Mouse (Mus musculus): ENCODE results near the gene Ankrd17. TPM values are rescaled to one million over a fixed set of nuclear protein-coding genes. Genes with fewer than 3 reads are reported as not detected.
"Not testable (repeated sequence)": the region's sequence is repeated elsewhere in the genome, so short reads cannot be mapped to it uniquely, and the experiment has no call there.

The Ankrd17 gene
- polyA plus RNA-seq, 1 experiment from 2014 or later, result 7.8 TPM

- Histone ChIP-seq H3K27me3 (no peaks in the 10 kb centered on the region), H3K9ac (no peak overlapping the region), H3K36me3 (replicated peaks) (no peaks in the 10 kb centered on the region), H3K4me3 (replicated peaks) (no peak overlapping the region), H3K4me2 (no peak overlapping the region), H3K27ac (replicated peaks) (no peak overlapping the region), H3K9me3 (replicated peaks) (no peaks in the 10 kb centered on the region), H3K4me1 (replicated peaks) (peaks cover 9% of the 10 kb centered on the region; the same call in 1 of the 2 replicates)
- ATAC-seq (ENCODE audit: insufficient read depth), result no peak
- 67% methylated on average over 2 of the region's 2 CpGs for WGBS (ENCODE audit: insufficient replicate concordance)
These were observed 33.9 kb downstream of the Ankrd17 start for GRCm38 (mm10) chr5:90332478-90332877.

DNA sequence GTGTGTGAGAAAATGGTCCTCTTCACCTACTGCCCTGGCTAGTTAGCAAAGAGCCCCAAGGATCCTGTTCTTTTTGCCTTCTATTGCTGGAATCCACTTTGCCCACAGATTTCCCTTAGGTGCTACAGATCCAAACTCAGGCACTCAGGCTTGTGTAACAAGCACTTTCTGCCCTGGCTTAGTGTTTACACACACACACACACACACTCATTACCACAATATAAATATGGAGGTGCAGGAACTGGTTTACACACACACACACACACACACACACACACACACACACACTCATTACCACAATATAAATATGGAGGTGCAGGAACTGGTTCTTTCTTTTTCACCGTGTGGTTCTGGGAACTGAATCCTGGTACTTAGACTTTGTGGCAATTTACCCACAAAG is 35.3 kb downstream of the Ankrd17 start:
- H3K27me3 ChIP-seq, result no peaks in the 10 kb centered on the region
- H3K4me2 ChIP-seq, result no peak overlapping the region
- peaks cover 9% of the 10 kb centered on the region; the same call in 1 of the 2 replicates for H3K4me1 ChIP-seq (replicated peaks)
- H3K27ac ChIP-seq (replicated peaks), result no peak overlapping the region
- H3K9me3 ChIP-seq (replicated peaks), result no peaks in the 10 kb centered on the region
- no peak overlapping the region for H3K9ac ChIP-seq
- no peak overlapping the region for H3K4me3 ChIP-seq (replicated peaks)
- ATAC-seq (ENCODE audit: insufficient read depth), result no peak
- 58% methylated on average over 1 of the region's 1 CpGs for WGBS (ENCODE audit: insufficient replicate concordance)
- no peaks in the 10 kb centered on the region for H3K36me3 ChIP-seq (replicated peaks)

- WGBS (ENCODE audit: insufficient replicate concordance), result 84% methylated on average over 11 of the region's 11 CpGs
- no peak overlapping the region for H3K27ac ChIP-seq (replicated peaks)
These were observed 68.0 kb downstream of the Ankrd17 start for GRCm38 (mm10) chr5:90298396-90298795.

DNA sequence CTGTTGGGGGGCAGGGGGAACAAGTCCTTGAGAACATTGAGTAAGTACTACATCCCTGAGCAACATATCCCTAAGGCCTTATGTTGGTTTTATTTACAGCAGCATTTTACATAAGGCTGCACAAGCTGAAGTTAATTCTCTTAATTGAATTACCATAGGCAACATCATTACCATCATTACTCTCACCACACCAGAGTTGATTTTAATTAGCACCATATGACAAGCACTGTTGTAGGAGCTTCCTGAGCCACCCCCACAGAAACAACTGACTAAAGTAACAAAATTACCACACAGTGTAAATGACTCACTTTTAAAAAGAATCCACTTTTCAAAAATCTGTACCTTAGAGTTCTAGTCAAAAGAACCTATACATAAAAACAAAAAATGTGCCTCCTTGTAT is 76.5 kb downstream of the Ankrd17 start:
- H3K36me3 ChIP-seq (replicated peaks), result peaks cover 73% of the 10 kb centered on the region
- ATAC-seq (ENCODE audit: insufficient read depth), result no peak
- no peaks in the 10 kb centered on the region for H3K27me3 ChIP-seq
- no peak overlapping the region for H3K4me3 ChIP-seq (replicated peaks)
- H3K9ac ChIP-seq, result no peak overlapping the region
- no peak overlapping the region for H3K27ac ChIP-seq (replicated peaks)
- no peak overlapping the region for H3K4me2 ChIP-seq
- H3K9me3 ChIP-seq (replicated peaks), result no peaks in the 10 kb centered on the region
- H3K4me1 ChIP-seq (replicated peaks), result no peaks in the 10 kb centered on the region

More at GRCm38 (mm10) chr5:90298396-90298795, 68.0 kb downstream of the Ankrd17 start:
- H3K4me2 ChIP-seq, result no peak overlapping the region
- ATAC-seq (ENCODE audit: insufficient read depth), result no peak
- no peak overlapping the region for H3K4me3 ChIP-seq (replicated peaks)
- H3K27me3 ChIP-seq, result no peaks in the 10 kb centered on the region
- peaks cover 44% of the 10 kb centered on the region for H3K36me3 ChIP-seq (replicated peaks)
- H3K9ac ChIP-seq, result no peak overlapping the region
- no peaks in the 10 kb centered on the region for H3K4me1 ChIP-seq (replicated peaks)
- H3K9me3 ChIP-seq (replicated peaks), result no peaks in the 10 kb centered on the region

DNA sequence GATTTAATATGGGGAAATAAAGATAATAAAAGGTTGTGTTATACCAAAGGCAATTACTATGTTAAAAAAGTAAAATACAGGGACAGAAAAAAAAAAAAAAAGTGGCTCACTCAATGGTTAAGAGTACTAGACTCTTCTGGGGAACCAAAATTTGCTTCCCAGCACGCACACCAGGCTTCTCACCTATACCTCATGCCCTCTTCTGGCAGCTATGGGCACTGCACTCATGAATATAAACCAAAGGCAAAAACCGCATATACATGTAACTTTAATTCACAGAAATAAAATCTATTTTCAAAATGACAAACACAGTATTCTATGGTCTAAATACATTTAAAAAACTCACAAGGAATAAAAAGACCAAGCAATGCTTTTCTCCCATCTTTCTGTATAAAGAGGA is 79.8 kb downstream of the Ankrd17 start:
- Histone ChIP-seq H3K4me1 (replicated peaks) (no peaks in the 10 kb centered on the region), H3K36me3 (replicated peaks) (peaks cover 67% of the 10 kb centered on the region), H3K27me3 (no peaks in the 10 kb centered on the region), H3K4me3 (replicated peaks) (no peak overlapping the region), H3K27ac (replicated peaks) (no peak overlapping the region), H3K9me3 (replicated peaks) (no peaks in the 10 kb centered on the region), H3K4me2 (no peak overlapping the region), H3K9ac (no peak overlapping the region)
- no peak for ATAC-seq (ENCODE audit: insufficient read depth)
- WGBS (ENCODE audit: insufficient replicate concordance), result 64% methylated on average over 2 of the region's 2 CpGs

- Histone ChIP-seq H3K4me3 (replicated peaks) (no peak overlapping the region), H3K27ac (replicated peaks) (peak overlapping the region; percentile 29; the same call in 1 of the 2 replicates), H3K9me3 (replicated peaks) (no peaks in the 10 kb centered on the region), H3K4me1 (replicated peaks) (peaks cover 19% of the 10 kb centered on the region), H3K36me3 (replicated peaks) (peaks cover 43% of the 10 kb centered on the region), H3K9ac (no peak overlapping the region), H3K4me2 (no peak overlapping the region), H3K27me3 (no peaks in the 10 kb centered on the region)
- WGBS (ENCODE audit: insufficient replicate concordance), result 33% methylated on average over 1 of the region's 1 CpGs
- ATAC-seq (ENCODE audit: insufficient read depth), result peak; percentile 57; the same call in 1 of the 2 replicates
These were observed 86.3 kb downstream of the Ankrd17 start for GRCm38 (mm10) chr5:90280061-90280460.

GRCm38 (mm10) chr5:90279418-90279817 is 87.0 kb downstream of the Ankrd17 start:
- peaks cover 44% of the 10 kb centered on the region for H3K36me3 ChIP-seq (replicated peaks)
- H3K4me2 ChIP-seq, result no peak overlapping the region
- no peak for ATAC-seq (ENCODE audit: insufficient read depth)

DNA sequence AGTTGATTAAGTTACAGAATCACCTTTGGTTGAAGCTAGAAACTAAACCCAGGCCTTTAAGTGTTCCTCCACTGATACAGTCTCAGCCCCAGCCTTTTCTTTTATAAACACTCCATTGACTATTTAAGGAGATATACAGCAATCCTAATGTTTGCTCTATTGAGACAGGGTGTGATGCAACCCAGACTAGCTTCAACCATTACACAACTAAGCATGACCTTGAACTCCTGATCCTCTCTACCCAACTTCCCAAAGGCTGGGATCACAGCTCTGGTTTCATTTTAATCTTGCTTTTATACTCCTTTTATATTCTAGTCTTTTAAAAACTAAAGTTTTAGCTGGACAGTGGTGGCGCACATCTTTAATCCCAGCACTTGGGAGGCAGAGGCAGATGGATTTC is 88.9 kb downstream of the Ankrd17 start:
- peak; percentile 43; the same call in 1 of the 2 replicates for ATAC-seq (ENCODE audit: insufficient read depth)
- Histone ChIP-seq H3K9me3 (replicated peaks) (no peaks in the 10 kb centered on the region), H3K4me3 (replicated peaks) (no peak overlapping the region), H3K27ac (replicated peaks) (no peak overlapping the region), H3K9ac (no peak overlapping the region), H3K4me1 (replicated peaks) (peaks cover 23% of the 10 kb centered on the region), H3K27me3 (no peaks in the 10 kb centered on the region), H3K4me2 (no peak overlapping the region), H3K36me3 (replicated peaks) (peaks cover 35% of the 10 kb centered on the region)
- 88% methylated on average over 1 of the region's 1 CpGs for WGBS (ENCODE audit: insufficient replicate concordance)

More at GRCm38 (mm10) chr5:90279418-90279817, 87.0 kb downstream of the Ankrd17 start:
- Histone ChIP-seq H3K9me3 (replicated peaks) (no peaks in the 10 kb centered on the region), H3K4me1 (replicated peaks) (peaks cover 23% of the 10 kb centered on the region), H3K9ac (no peak overlapping the region), H3K4me3 (replicated peaks) (no peak overlapping the region), H3K27ac (replicated peaks) (no peak overlapping the region), H3K27me3 (no peaks in the 10 kb centered on the region)
- 29% methylated on average over 3 of the region's 3 CpGs for WGBS (ENCODE audit: insufficient replicate concordance)

DNA sequence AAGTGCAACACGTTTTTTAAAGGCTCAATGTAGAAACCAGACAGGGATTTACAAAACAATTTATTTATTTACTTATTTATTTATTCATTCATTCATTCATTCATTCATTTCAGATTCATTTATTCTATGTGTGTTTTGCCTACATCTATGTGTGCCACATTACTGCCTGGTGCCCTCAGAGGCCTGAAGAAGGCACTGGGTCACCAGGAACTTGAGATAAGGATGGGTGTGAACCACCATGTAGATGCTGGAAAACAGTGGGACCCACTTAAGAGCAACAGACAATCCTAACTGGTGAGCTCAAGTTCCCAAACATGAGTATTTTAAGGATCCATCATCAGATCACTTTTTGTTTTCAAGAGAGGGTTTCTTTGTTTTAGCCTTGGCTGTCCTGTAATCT is 91.6 kb downstream of the Ankrd17 start:
- no peak overlapping the region for H3K9ac ChIP-seq
- no peaks in the 10 kb centered on the region for H3K27me3 ChIP-seq
- peaks cover 18% of the 10 kb centered on the region for H3K4me1 ChIP-seq (replicated peaks)
- ATAC-seq (ENCODE audit: insufficient read depth), result peak; percentile 79
- WGBS (ENCODE audit: insufficient replicate concordance), result 44% methylated on average over 1 of the region's 1 CpGs
- H3K4me3 ChIP-seq (replicated peaks), result no peak overlapping the region
- peaks cover 44% of the 10 kb centered on the region for H3K36me3 ChIP-seq (replicated peaks)
- H3K9me3 ChIP-seq (replicated peaks), result no peaks in the 10 kb centered on the region
- no peak overlapping the region for H3K4me2 ChIP-seq
- no peak overlapping the region for H3K27ac ChIP-seq (replicated peaks)

GRCm38 (mm10) chr5:90262230-90262629 is 104.1 kb downstream of the Ankrd17 start:
- H3K9me3 ChIP-seq (replicated peaks); H3K27me3 ChIP-seq; H3K27ac ChIP-seq (replicated peaks); H3K4me2 ChIP-seq; ATAC-seq (ENCODE audit: insufficient read depth); H3K4me3 ChIP-seq (replicated peaks); H3K4me1 ChIP-seq (replicated peaks); H3K9ac ChIP-seq: not testable (repeated sequence)
- WGBS (ENCODE audit: insufficient replicate concordance), result 67% methylated on average over 2 of the region's 2 CpGs
- H3K36me3 ChIP-seq (replicated peaks), result peaks cover 74% of the 10 kb centered on the region

GRCm38 (mm10) chr5:90257023-90257422 is 109.4 kb downstream of the Ankrd17 start:
- H3K4me2 ChIP-seq, result no peak overlapping the region
- H3K27ac ChIP-seq (replicated peaks), result no peak overlapping the region
- H3K4me3 ChIP-seq (replicated peaks), result no peak overlapping the region
- H3K36me3 ChIP-seq (replicated peaks), result peaks cover 90% of the 10 kb centered on the region
- no peaks in the 10 kb centered on the region for H3K4me1 ChIP-seq (replicated peaks)
- ATAC-seq (ENCODE audit: insufficient read depth), result no peak
- H3K9ac ChIP-seq, result no peak overlapping the region
- 79% methylated on average over 3 of the region's 3 CpGs for WGBS (ENCODE audit: insufficient replicate concordance)
- H3K9me3 ChIP-seq (replicated peaks), result no peaks in the 10 kb centered on the region
- no peaks in the 10 kb centered on the region for H3K27me3 ChIP-seq

DNA sequence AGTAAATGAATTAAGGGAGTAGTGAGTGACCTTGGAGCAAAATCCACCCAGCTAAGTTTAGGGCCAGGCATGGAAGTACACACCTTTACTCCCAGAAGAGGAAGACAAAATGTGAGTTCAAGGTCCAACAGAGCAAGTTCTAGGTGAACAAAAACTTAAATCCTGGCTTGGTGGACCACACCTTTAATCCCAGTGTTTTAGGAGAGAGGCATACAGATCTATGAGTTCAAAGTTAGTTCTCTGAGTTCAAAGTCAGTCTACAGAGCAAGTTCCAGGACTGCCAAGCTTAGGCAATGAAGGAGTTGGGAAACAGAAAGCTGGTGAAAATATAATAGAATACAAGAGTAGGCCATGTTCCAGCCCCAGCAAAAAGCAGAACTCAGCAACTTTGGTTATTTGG is 118.9 kb downstream of the Ankrd17 start:
- H3K9ac ChIP-seq, result no peak overlapping the region
- no peak overlapping the region for H3K4me3 ChIP-seq (replicated peaks)
- no peak overlapping the region for H3K4me2 ChIP-seq
- peaks cover 79% of the 10 kb centered on the region for H3K36me3 ChIP-seq (replicated peaks)
- no peak overlapping the region for H3K27ac ChIP-seq (replicated peaks)
- peaks cover 10% of the 10 kb centered on the region for H3K4me1 ChIP-seq (replicated peaks)
- no peak for ATAC-seq (ENCODE audit: insufficient read depth)
- no peaks in the 10 kb centered on the region for H3K9me3 ChIP-seq (replicated peaks)
- no peaks in the 10 kb centered on the region for H3K27me3 ChIP-seq

Data from liver, embryonic 15.5 days (tissue).